Mouse (Mus musculus) C2C12 (cell line): ENCODE data around the gene Amdhd2.

Experiments used
- CTCF ChIP-seq: IDR thresholded peaks from one replicate; pipeline ENCODE4 v1.5.1; 2011; ENCODE audit not compliant: control insufficient read depth, insufficient read depth, insufficient read length
- FOSL1 ChIP-seq: IDR thresholded peaks from one replicate; pipeline ENCODE4 v1.8.0; 2011; ENCODE audit warnings: mild to moderate bottlenecking, low read length; ENCODE audit not compliant: poor library complexity, insufficient read depth, severe bottlenecking

GRCm38 (mm10) chr17:24127592-24127991 is 36.0 kb downstream of the Amdhd2 start:
- TF ChIP-seq FOSL1 (no peak), CTCF (no peak)
